In the genomic region with DNA sequence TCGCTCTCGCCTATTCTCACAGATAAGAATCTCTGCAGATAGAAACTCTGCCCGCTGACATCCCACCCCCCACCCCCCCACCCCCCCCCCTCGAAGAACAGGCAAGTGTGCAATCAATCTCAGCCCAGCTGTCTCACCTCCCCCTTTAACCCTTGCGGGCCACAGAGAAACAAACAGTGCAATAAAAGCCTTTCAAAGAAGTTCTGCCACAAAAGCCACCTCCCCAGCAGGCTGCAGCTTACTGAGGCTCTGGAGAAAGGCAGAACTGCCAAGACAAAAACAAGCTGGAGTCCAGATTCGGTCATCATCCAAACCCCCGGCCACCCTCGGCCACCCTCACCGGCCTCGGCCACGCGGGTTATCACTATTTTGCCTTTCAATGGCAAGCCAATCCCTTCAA, we compare ENCODE assay signal across 9 mouse cellular contexts. TPM values are rescaled to one million over a fixed set of nuclear protein-coding genes. Genes with fewer than 3 reads are reported as not detected.
A peak's percentile ranks its signal among the peaks of the same experiment; 100 is the strongest.
DNase-seq lines count a peak whose midpoint lies in the region; ATAC-seq and TF ChIP-seq lines count a peak whose summit lies in the region.
"Had no signal": no experiment of that assay in that cellular context is flagged by ENCODE, and none has a peak within 500 bp of the region (broad histone marks: within the 10 kb centered on the region; RNA-seq: fewer than 3 reads in every experiment).

No protein-coding gene starts in this region.

- DNase-seq in forebrain, embryonic 14.5 days (ENCODE audit: low spot score): peak; percentile 28
- peak; percentile 50 for DNase-seq in midbrain, embryonic 10.5 days (ENCODE audit: low spot score)
- no peak for DNase-seq in adrenal gland, adult 8-10 months
- DNase-seq in left cerebral cortex, adult 11 months (ENCODE audit: low spot score): no peak
- DNase-seq in cerebellum, postnatal 25 days: no peak
- DNase-seq: lung, postnatal 10 days had no signal

- no peak overlapping the region for H3K4me3 ChIP-seq in heart, embryonic 13.5 days
- H3K4me3 ChIP-seq in heart, embryonic 11.5 days (ENCODE audit: low read depth, low read length): no peak overlapping the region
- H3K4me3 ChIP-seq in ES-Bruce4 (ENCODE audit: low read depth, low read length): peak overlapping the region; percentile 8
- H3K4me3 ChIP-seq in forebrain, embryonic 14.5 days (ENCODE audit: low read depth, low read length): no peak overlapping the region
- H3K4me3 ChIP-seq in midbrain, embryonic 10.5 days: peak overlapping the region; percentile 30

- ATAC-seq in heart, embryonic 13.5 days (ENCODE audit: extremely low read depth, insufficient number of reproducible peaks, low FRiP score, low TSS enrichment): no peak
- no peak for ATAC-seq in heart, embryonic 11.5 days (replicated peaks; ENCODE audit: insufficient number of reproducible peaks, low FRiP score, low TSS enrichment)
- ATAC-seq in forebrain, embryonic 14.5 days: no peak

- no peak for TF ChIP-seq EP300 in ES-Bruce4 (IDR thresholded peaks at IDR 0.05; ENCODE audit: insufficient read depth, low read depth, low read length)

- no peak overlapping the region for H3K9ac ChIP-seq in heart, embryonic 13.5 days
- no peak overlapping the region for H3K9ac ChIP-seq in heart, embryonic 11.5 days (ENCODE audit: low read depth, low read length)
- H3K9ac ChIP-seq in ES-Bruce4 (ENCODE audit: low read depth, poor library complexity, severe bottlenecking): peak overlapping the region; percentile 28
- H3K9ac ChIP-seq in forebrain, embryonic 14.5 days (ENCODE audit: low read length): no peak overlapping the region

- no peak for TF ChIP-seq CTCF in ES-Bruce4 (IDR thresholded peaks at IDR 0.05; ENCODE audit: low read depth, low read length)

- peaks cover 8% of the 10 kb centered on the region for H3K36me3 ChIP-seq in heart, embryonic 13.5 days
- H3K36me3 ChIP-seq in heart, embryonic 11.5 days (ENCODE audit: control insufficient read depth, insufficient read depth, low read length): no peaks in the 10 kb centered on the region
- H3K36me3 ChIP-seq in ES-Bruce4 (ENCODE audit: control insufficient read depth, insufficient read depth, low read length, poor library complexity, severe bottlenecking): peaks cover 31% of the 10 kb centered on the region
- no peaks in the 10 kb centered on the region for H3K36me3 ChIP-seq in forebrain, embryonic 14.5 days (ENCODE audit: control insufficient read depth, insufficient read depth, low read length)
- H3K36me3 ChIP-seq in midbrain, embryonic 10.5 days: peaks cover 3% of the 10 kb centered on the region; the same call in 1 of the 2 replicates

- no peak for TF ChIP-seq POLR2A in ES-Bruce4 (IDR thresholded peaks at IDR 0.05; ENCODE audit: insufficient read depth, low read length)

- H3K4me2 ChIP-seq in heart, embryonic 13.5 days: peak overlapping the region; percentile 10; the same call in 1 of the 2 replicates
- H3K4me2 ChIP-seq in heart, embryonic 11.5 days: no peak overlapping the region
- peak overlapping the region; percentile 18; the same call in 1 of the 2 replicates for H3K4me2 ChIP-seq in forebrain, embryonic 14.5 days (ENCODE audit: low read length)

- H3K27me3 ChIP-seq in heart, embryonic 13.5 days (replicated peaks): 0 out of 2 replicates have a peak, but pooled peaks cover 7% of the 10 kb centered on the region
- H3K27me3 ChIP-seq in heart, embryonic 11.5 days (ENCODE audit: control insufficient read depth, insufficient read depth, low read length): no peaks in the 10 kb centered on the region
- H3K27me3 ChIP-seq in ES-Bruce4 (ENCODE audit: control insufficient read depth, insufficient read depth, low read length, poor library complexity, severe bottlenecking): no peaks in the 10 kb centered on the region
- peaks cover 32% of the 10 kb centered on the region for H3K27me3 ChIP-seq in forebrain, embryonic 14.5 days (replicated peaks; ENCODE audit: control insufficient read depth, insufficient read depth, low read length)
- H3K27me3 ChIP-seq in midbrain, embryonic 10.5 days (ENCODE audit: low read depth, poor library complexity, severe bottlenecking): peaks cover 79% of the 10 kb centered on the region

- 34% methylated on average over 12 of the region's 12 CpGs for WGBS in heart, embryonic 13.5 days
- 31% methylated on average over 12 of the region's 12 CpGs for WGBS in heart, embryonic 11.5 days (ENCODE audit: insufficient replicate concordance)
- WGBS in forebrain, embryonic 14.5 days: 10% methylated on average over 12 of the region's 12 CpGs
- 12% methylated on average over 12 of the region's 12 CpGs for WGBS in midbrain, embryonic 10.5 days

- no peak overlapping the region for H3K27ac ChIP-seq in heart, embryonic 13.5 days (replicated peaks)
- no peak overlapping the region for H3K27ac ChIP-seq in heart, embryonic 11.5 days (ENCODE audit: low read depth, low read length)
- H3K27ac ChIP-seq in ES-Bruce4 (ENCODE audit: insufficient read depth, low read length): peak overlapping the region; percentile 73
- no peak overlapping the region for H3K27ac ChIP-seq in forebrain, embryonic 14.5 days (ENCODE audit: low read depth, low read length)
- H3K27ac ChIP-seq in midbrain, embryonic 10.5 days (replicated peaks): peak overlapping the region; percentile 43; the same call in 1 of the 2 replicates

- no peaks in the 10 kb centered on the region for H3K9me3 ChIP-seq in heart, embryonic 13.5 days
- H3K9me3 ChIP-seq in heart, embryonic 11.5 days (replicated peaks; ENCODE audit: control insufficient read depth, low read length): no peaks in the 10 kb centered on the region
- no peaks in the 10 kb centered on the region for H3K9me3 ChIP-seq in ES-Bruce4 (replicated peaks; ENCODE audit: control insufficient read depth, insufficient read depth, low read length, poor library complexity, severe bottlenecking)
- no peaks in the 10 kb centered on the region for H3K9me3 ChIP-seq in forebrain, embryonic 14.5 days (replicated peaks; ENCODE audit: control insufficient read depth, low read length)
- H3K9me3 ChIP-seq in midbrain, embryonic 10.5 days (replicated peaks): no peaks in the 10 kb centered on the region

- peaks cover 41% of the 10 kb centered on the region for H3K4me1 ChIP-seq in heart, embryonic 13.5 days
- H3K4me1 ChIP-seq in heart, embryonic 11.5 days (ENCODE audit: control insufficient read depth, insufficient read depth, low read length): peaks cover 24% of the 10 kb centered on the region
- H3K4me1 ChIP-seq in ES-Bruce4 (ENCODE audit: control insufficient read depth, insufficient read depth, low read length): peaks cover 6% of the 10 kb centered on the region
- peaks cover 23% of the 10 kb centered on the region for H3K4me1 ChIP-seq in forebrain, embryonic 14.5 days (ENCODE audit: control insufficient read depth, insufficient read depth, low read length)
- peaks cover 58% of the 10 kb centered on the region for H3K4me1 ChIP-seq in midbrain, embryonic 10.5 days

RNA-seq across cellular contexts. Expression of gene Etv5, which starts 5.6 kb away (rescaled TPM):
- 22.1 and 25.1 TPM in 2 replicates for polyA plus RNA-seq in heart, embryonic 13.5 days (2015; fragmentation: Nextera tagmentation; extraction: Ambion mirVana)
- polyA plus RNA-seq in heart, embryonic 11.5 days (2014; fragmentation: Nextera tagmentation; extraction: Ambion mirVana): 21.3 and 25.1 TPM in 2 replicates
- 130 and 133 TPM in 2 replicates for polyA plus RNA-seq in ES-Bruce4 (2011; ENCODE audit: insufficient read depth, insufficient read length, low read depth, missing spikeins)
- 17.8 and 20.7 TPM in 2 replicates for polyA plus RNA-seq in forebrain, embryonic 14.5 days (2014; fragmentation: Nextera tagmentation; extraction: Ambion mirVana)
- 20.6 and 24.4 TPM in 2 replicates for polyA plus RNA-seq in midbrain, embryonic 10.5 days (2016; fragmentation: Nextera tagmentation; extraction: Ambion mirVana)
- 10 to 100 TPM; 26.9 to 38.9 (median 29.8) TPM for total RNA-seq in adrenal gland, adult 8-10 months (2022)

Comparison
In these comparisons a context has a peak if more than half of its experiments do, and no peak if none do; other contexts are left out.
1. H3K27ac ChIP-seq: peak in ES-Bruce4 (single experiment) and midbrain, embryonic 10.5 days (single experiment); none in heart, embryonic 13.5 days (single experiment), heart, embryonic 11.5 days (single experiment) and forebrain, embryonic 14.5 days (single experiment).
2. H3K4me3 ChIP-seq: peak in ES-Bruce4 (single experiment) and midbrain, embryonic 10.5 days (single experiment); none in heart, embryonic 13.5 days (single experiment), heart, embryonic 11.5 days (single experiment) and forebrain, embryonic 14.5 days (single experiment).
3. DNase-seq: peak in forebrain, embryonic 14.5 days (single experiment) and midbrain, embryonic 10.5 days (single experiment); none in adrenal gland, adult 8-10 months (single experiment), left cerebral cortex, adult 11 months (single experiment) and cerebellum, postnatal 25 days (0 of 2).